Mouse (Mus musculus): ENCODE results near the gene Snx9. TPM values are rescaled to one million over a fixed set of nuclear protein-coding genes. Genes with fewer than 3 reads are reported as not detected.

Snx9 gene
- polyA plus RNA-seq, 1 experiment from 2014 or later: 27.6 TPM

- DNase-seq (ENCODE audit: low spot score): no peak
- Histone ChIP-seq H3K27ac (replicated peaks; ENCODE audit: low read depth, low read length) (no peak overlapping the region), H3K9me3 (ENCODE audit: control insufficient read depth, low read length) (no peaks in the 10 kb centered on the region), H3K4me2 (ENCODE audit: low read depth, severe bottlenecking) (no peak overlapping the region), H3K4me1 (ENCODE audit: control insufficient read depth, insufficient read depth, low read length) (no peaks in the 10 kb centered on the region), H3K4me3 (ENCODE audit: low read depth, low read length) (no peak overlapping the region), H3K27me3 (ENCODE audit: control insufficient read depth, insufficient read depth, low read length) (no peaks in the 10 kb centered on the region), H3K36me3 (ENCODE audit: control insufficient read depth, insufficient read depth, low read length) (no peaks in the 10 kb centered on the region), H3K9ac (ENCODE audit: low read length) (no peak overlapping the region)
- no peak for ATAC-seq (ENCODE audit: insufficient number of reproducible peaks, low FRiP score, low TSS enrichment, low read depth)
- WGBS: 72% methylated on average over 2 of the region's 2 CpGs
These were observed 115.3 kb downstream of the Snx9 start for GRCm38 (mm10) chr17:5956350-5957000.

DNA sequence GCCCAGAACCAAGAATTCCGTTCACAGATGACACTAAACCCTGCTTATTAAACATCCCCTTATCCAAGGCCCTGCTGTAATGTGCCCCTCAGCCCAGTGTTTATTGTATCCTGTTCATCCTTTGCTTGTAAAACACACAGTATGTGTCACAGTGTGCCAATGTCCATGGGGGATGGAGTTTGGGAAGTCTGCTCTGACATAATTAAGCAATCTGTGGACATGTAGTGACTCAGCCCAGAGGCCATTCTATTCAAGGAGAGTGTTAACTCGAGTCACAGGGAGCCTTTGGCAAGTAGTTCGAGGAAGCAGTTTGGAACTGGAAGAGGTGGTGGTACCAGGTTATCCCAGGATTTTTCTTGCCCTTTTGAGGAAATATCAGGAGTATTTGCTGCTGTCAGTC lies 116.0 kb downstream of the Snx9 start:
- Histone ChIP-seq H3K27ac (replicated peaks; ENCODE audit: low read depth, low read length) (no peak overlapping the region), H3K4me3 (ENCODE audit: low read depth, low read length) (no peak overlapping the region), H3K27me3 (ENCODE audit: control insufficient read depth, insufficient read depth, low read length) (no peaks in the 10 kb centered on the region), H3K9me3 (ENCODE audit: control insufficient read depth, low read length) (no peaks in the 10 kb centered on the region), H3K4me1 (ENCODE audit: control insufficient read depth, insufficient read depth, low read length) (no peaks in the 10 kb centered on the region), H3K9ac (ENCODE audit: low read length) (no peak overlapping the region), H3K36me3 (ENCODE audit: control insufficient read depth, insufficient read depth, low read length) (no peaks in the 10 kb centered on the region), H3K4me2 (ENCODE audit: low read depth, severe bottlenecking) (no peak overlapping the region)
- DNase-seq (ENCODE audit: low spot score) (no peak), ATAC-seq (ENCODE audit: insufficient number of reproducible peaks, low FRiP score, low TSS enrichment, low read depth) (no peak)
- WGBS: 54% methylated on average over 3 of the region's 3 CpGs

DNA sequence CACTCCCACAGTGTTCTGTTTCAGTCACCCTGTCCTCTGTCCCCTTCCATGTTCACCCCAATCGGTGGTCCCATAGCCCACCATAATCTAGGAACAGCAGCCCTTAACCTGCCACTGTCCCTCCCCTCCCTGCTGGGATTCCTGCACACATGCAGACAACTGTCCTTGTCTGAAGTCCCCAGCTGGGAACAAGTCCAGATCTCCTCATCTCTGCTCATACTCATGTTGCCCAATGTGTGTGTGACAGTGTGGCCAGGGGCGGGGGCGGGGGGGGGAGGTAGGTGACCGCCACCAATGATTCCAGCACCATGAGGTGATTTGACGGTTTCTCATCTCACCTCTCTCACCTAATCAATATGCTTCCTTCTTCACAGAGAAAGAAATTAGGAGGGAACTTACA lies 117.1 kb downstream of the Snx9 start:
- no peaks in the 10 kb centered on the region for H3K4me1 ChIP-seq (ENCODE audit: control insufficient read depth, insufficient read depth, low read length)

GRCm38 (mm10) chr17:5958636-5959035 lies 117.5 kb downstream of the Snx9 start:
- ATAC-seq (ENCODE audit: insufficient number of reproducible peaks, low FRiP score, low TSS enrichment, low read depth): no peak
- 80% methylated on average over 10 of the region's 10 CpGs for WGBS

More for the DNA sequence above, 117.1 kb downstream of the Snx9 start:
- no peaks in the 10 kb centered on the region for H3K36me3 ChIP-seq (ENCODE audit: control insufficient read depth, insufficient read depth, low read length)
- 90% methylated on average over 5 of the region's 5 CpGs for WGBS
- no peaks in the 10 kb centered on the region for H3K9me3 ChIP-seq (ENCODE audit: control insufficient read depth, low read length)
- no peak overlapping the region for H3K9ac ChIP-seq (ENCODE audit: low read length)
- H3K27ac ChIP-seq (replicated peaks; ENCODE audit: low read depth, low read length): no peak overlapping the region
- H3K4me3 ChIP-seq (ENCODE audit: low read depth, low read length): no peak overlapping the region
- DNase-seq (ENCODE audit: low spot score) (no peak), ATAC-seq (ENCODE audit: insufficient number of reproducible peaks, low FRiP score, low TSS enrichment, low read depth) (no peak)
- H3K27me3 ChIP-seq (ENCODE audit: control insufficient read depth, insufficient read depth, low read length): no peaks in the 10 kb centered on the region
- no peak overlapping the region for H3K4me2 ChIP-seq (ENCODE audit: low read depth, severe bottlenecking)

GRCm38 (mm10) chr17:5959096-5959495 lies 118.0 kb downstream of the Snx9 start:
- ATAC-seq (ENCODE audit: insufficient number of reproducible peaks, low FRiP score, low TSS enrichment, low read depth) (no peak), DNase-seq (ENCODE audit: low spot score) (no peak)
- no peak overlapping the region for H3K4me3 ChIP-seq (ENCODE audit: low read depth, low read length)
- no peaks in the 10 kb centered on the region for H3K9me3 ChIP-seq (ENCODE audit: control insufficient read depth, low read length)
- H3K9ac ChIP-seq (ENCODE audit: low read length): no peak overlapping the region
- no peaks in the 10 kb centered on the region for H3K27me3 ChIP-seq (ENCODE audit: control insufficient read depth, insufficient read depth, low read length)
- no peaks in the 10 kb centered on the region for H3K4me1 ChIP-seq (ENCODE audit: control insufficient read depth, insufficient read depth, low read length)
- H3K4me2 ChIP-seq (ENCODE audit: low read depth, severe bottlenecking): no peak overlapping the region
- H3K27ac ChIP-seq (replicated peaks; ENCODE audit: low read depth, low read length): no peak overlapping the region
- no peaks in the 10 kb centered on the region for H3K36me3 ChIP-seq (ENCODE audit: control insufficient read depth, insufficient read depth, low read length)
- WGBS: 65% methylated on average over 7 of the region's 7 CpGs

More at GRCm38 (mm10) chr17:5958636-5959035, 117.5 kb downstream of the Snx9 start:
- H3K27ac ChIP-seq (replicated peaks; ENCODE audit: low read depth, low read length): no peak overlapping the region
- no peaks in the 10 kb centered on the region for H3K4me1 ChIP-seq (ENCODE audit: control insufficient read depth, insufficient read depth, low read length)
- DNase-seq (ENCODE audit: low spot score): no peak
- no peaks in the 10 kb centered on the region for H3K9me3 ChIP-seq (ENCODE audit: control insufficient read depth, low read length)
- no peaks in the 10 kb centered on the region for H3K36me3 ChIP-seq (ENCODE audit: control insufficient read depth, insufficient read depth, low read length)
- no peak overlapping the region for H3K4me2 ChIP-seq (ENCODE audit: low read depth, severe bottlenecking)
- no peaks in the 10 kb centered on the region for H3K27me3 ChIP-seq (ENCODE audit: control insufficient read depth, insufficient read depth, low read length)
- H3K4me3 ChIP-seq (ENCODE audit: low read depth, low read length): no peak overlapping the region
- no peak overlapping the region for H3K9ac ChIP-seq (ENCODE audit: low read length)

DNA sequence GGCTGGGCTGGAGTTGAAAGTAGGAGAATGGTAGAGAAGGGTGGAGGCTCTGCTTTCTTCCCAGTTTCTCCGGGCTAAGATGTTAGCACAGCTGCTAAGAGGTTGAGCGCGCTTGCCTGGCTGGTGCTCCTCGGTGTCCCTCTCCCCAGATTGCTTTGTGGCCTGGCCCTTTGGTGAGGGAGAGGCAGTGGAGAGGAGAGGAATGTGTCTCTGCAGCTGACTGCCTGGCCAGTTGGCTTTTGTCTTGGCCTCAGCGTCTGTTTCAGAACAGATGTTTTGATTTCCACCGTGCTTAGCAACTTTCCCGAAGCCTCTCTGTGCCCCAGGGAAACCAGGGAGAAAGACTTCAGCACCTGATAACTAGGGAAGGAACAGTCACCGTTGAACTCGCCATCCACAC lies 118.7 kb downstream of the Snx9 start:
- H3K36me3 ChIP-seq (ENCODE audit: control insufficient read depth, insufficient read depth, low read length): no peaks in the 10 kb centered on the region
- no peak overlapping the region for H3K9ac ChIP-seq (ENCODE audit: low read length)
- no peak for DNase-seq (ENCODE audit: low spot score)
- H3K4me3 ChIP-seq (ENCODE audit: low read depth, low read length): no peak overlapping the region
- H3K4me2 ChIP-seq (ENCODE audit: low read depth, severe bottlenecking): no peak overlapping the region
- H3K9me3 ChIP-seq (ENCODE audit: control insufficient read depth, low read length): no peaks in the 10 kb centered on the region
- no peak for ATAC-seq (ENCODE audit: insufficient number of reproducible peaks, low FRiP score, low TSS enrichment, low read depth)
- H3K27ac ChIP-seq (replicated peaks; ENCODE audit: low read depth, low read length): no peak overlapping the region
- WGBS: 61% methylated on average over 9 of the region's 9 CpGs
- H3K27me3 ChIP-seq (ENCODE audit: control insufficient read depth, insufficient read depth, low read length): no peaks in the 10 kb centered on the region
- no peaks in the 10 kb centered on the region for H3K4me1 ChIP-seq (ENCODE audit: control insufficient read depth, insufficient read depth, low read length)

DNA sequence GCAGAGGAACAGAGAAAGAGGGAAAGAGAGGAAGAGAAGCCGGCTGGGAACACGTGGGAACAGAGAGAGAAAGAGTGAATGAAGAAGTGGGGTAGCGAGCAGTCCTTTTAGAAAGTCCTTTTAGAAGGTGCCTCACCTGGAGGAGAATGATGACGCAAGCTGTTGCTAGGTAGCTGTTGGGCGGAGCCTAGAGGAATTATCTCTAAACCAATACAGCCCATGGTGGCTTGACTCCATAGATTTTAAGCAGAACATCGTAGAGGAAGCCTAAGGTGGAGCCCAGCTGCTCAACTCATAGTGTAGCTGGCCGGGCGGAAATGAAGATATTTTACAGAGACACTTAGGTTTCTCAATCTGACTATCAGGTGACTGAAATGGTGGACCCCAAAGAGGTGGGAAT lies 122.6 kb downstream of the Snx9 start:
- Histone ChIP-seq H3K9ac (ENCODE audit: low read length) (no peak overlapping the region), H3K27me3 (ENCODE audit: control insufficient read depth, insufficient read depth, low read length) (no peaks in the 10 kb centered on the region), H3K9me3 (ENCODE audit: control insufficient read depth, low read length) (no peaks in the 10 kb centered on the region), H3K4me3 (ENCODE audit: low read depth, low read length) (no peak overlapping the region), H3K27ac (replicated peaks; ENCODE audit: low read depth, low read length) (no peak overlapping the region), H3K4me2 (ENCODE audit: low read depth, severe bottlenecking) (no peak overlapping the region), H3K36me3 (ENCODE audit: control insufficient read depth, insufficient read depth, low read length) (no peaks in the 10 kb centered on the region), H3K4me1 (ENCODE audit: control insufficient read depth, insufficient read depth, low read length) (no peaks in the 10 kb centered on the region)
- 92% methylated on average over 8 of the region's 8 CpGs for WGBS
- DNase-seq (ENCODE audit: low spot score) (no peak), ATAC-seq (ENCODE audit: insufficient number of reproducible peaks, low FRiP score, low TSS enrichment, low read depth) (no peak)

DNA sequence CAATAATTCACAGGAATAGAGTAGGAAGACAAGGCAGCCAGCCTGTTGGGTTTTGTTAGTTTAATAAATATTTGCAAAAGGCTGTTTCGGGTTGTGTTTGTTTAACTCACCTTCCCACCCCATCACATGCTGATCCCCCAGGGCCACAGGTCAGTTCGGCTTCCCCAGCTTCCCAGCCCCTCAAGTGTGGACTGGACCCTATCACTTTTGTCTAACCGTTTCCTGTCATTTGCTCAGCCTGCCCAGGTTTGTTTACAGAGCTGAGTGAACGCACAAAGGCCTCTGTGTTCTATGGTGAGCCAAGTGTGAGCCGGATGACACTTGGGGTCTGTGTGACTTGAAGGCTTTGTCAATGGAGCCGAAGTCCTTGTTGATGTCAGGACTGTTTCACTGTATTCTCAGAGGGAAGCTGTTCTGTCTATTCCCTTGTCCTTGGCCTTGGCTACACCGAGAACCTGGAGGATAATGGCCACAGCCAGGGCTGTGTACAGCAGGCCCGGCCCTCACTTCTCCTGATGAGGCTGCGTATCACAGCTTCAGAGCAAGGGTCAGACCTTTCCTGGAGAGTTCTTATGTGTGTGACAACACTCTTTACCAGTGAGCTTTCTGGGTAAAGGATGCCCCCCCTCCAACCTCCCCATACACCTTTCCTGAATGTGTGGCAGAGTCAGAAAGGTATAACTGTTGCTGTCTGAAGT lies 124.1 kb downstream of the Snx9 start:
- no peak for ATAC-seq (ENCODE audit: insufficient number of reproducible peaks, low FRiP score, low TSS enrichment, low read depth)
- H3K27ac ChIP-seq (replicated peaks; ENCODE audit: low read depth, low read length): no peak overlapping the region

More for the DNA sequence above, 124.1 kb downstream of the Snx9 start:
- Histone ChIP-seq H3K9me3 (ENCODE audit: control insufficient read depth, low read length) (no peaks in the 10 kb centered on the region), H3K4me2 (ENCODE audit: low read depth, severe bottlenecking) (no peak overlapping the region), H3K27me3 (ENCODE audit: control insufficient read depth, insufficient read depth, low read length) (no peaks in the 10 kb centered on the region), H3K4me1 (ENCODE audit: control insufficient read depth, insufficient read depth, low read length) (no peaks in the 10 kb centered on the region), H3K9ac (ENCODE audit: low read length) (no peak overlapping the region), H3K4me3 (ENCODE audit: low read depth, low read length) (no peak overlapping the region), H3K36me3 (ENCODE audit: control insufficient read depth, insufficient read depth, low read length) (no peaks in the 10 kb centered on the region)
- WGBS: 70% methylated on average over 9 of the region's 9 CpGs
- DNase-seq (ENCODE audit: low spot score): no peak

Data from limb, embryonic 11.5 days (tissue).